In genomic region chr11:5533108-5533507, GRCm38 (mm10) we compare ENCODE assay signal across 16 mouse cellular contexts. TPM values are rescaled to one million over a fixed set of nuclear protein-coding genes. Genes with fewer than 3 reads are reported as not detected.
DNase-seq lines count a peak whose midpoint lies in the region; ATAC-seq and TF ChIP-seq lines count a peak whose summit lies in the region.
"Had no signal": no experiment of that assay in that cellular context is flagged by ENCODE, and none has a peak within 500 bp of the region (broad histone marks: within the 10 kb centered on the region; RNA-seq: fewer than 3 reads in every experiment).

No protein-coding gene starts in this region.

- no peak overlapping the region for H3K9ac ChIP-seq in lung, postnatal 0 days (replicated peaks; ENCODE audit: low read depth)
- H3K9ac ChIP-seq in liver, embryonic 12.5 days: no peak overlapping the region
- H3K9ac ChIP-seq in forebrain, embryonic 13.5 days: no peak overlapping the region
- H3K9ac ChIP-seq: embryonic facial prominence, embryonic 12.5 days; hindbrain, embryonic 12.5 days; limb, embryonic 12.5 days had no signal

- peak; percentile 93 for DNase-seq in heart, adult 11 months
- DNase-seq in heart, postnatal 25 days (ENCODE audit: low spot score): no peak
- DNase-seq in lung, postnatal 0 days (ENCODE audit: low spot score): peak; percentile 44
- DNase-seq in lung, postnatal 4 days: no peak
- DNase-seq in yolk sac, embryonic 10.5 days (ENCODE audit: low spot score): peak; percentile 77
- no peak for DNase-seq in left cerebral cortex, postnatal 14 days (ENCODE audit: low spot score in 2 of 2)
- DNase-seq: cerebellum, adult 9-10 months; gastrocnemius, postnatal 14 days; layer of hippocampus, adult 9-11 months had no signal

- TF ChIP-seq EP300 in lung, postnatal 0 days (IDR thresholded peaks at IDR 0.05): 0 out of 2 replicates have a peak, but pooled peaks have one; percentile 15

- H3K36me3 ChIP-seq in lung, postnatal 0 days (ENCODE audit: insufficient read depth, low read length): peaks cover 24% of the 10 kb centered on the region
- peaks cover 86% of the 10 kb centered on the region for H3K36me3 ChIP-seq in liver, embryonic 12.5 days
- H3K36me3 ChIP-seq in forebrain, embryonic 13.5 days (ENCODE audit: poor library complexity, severe bottlenecking): peaks cover 67% of the 10 kb centered on the region

- no peak overlapping the region for H3K4me2 ChIP-seq in lung, postnatal 0 days (replicated peaks; ENCODE audit: low read depth, low read length)
- no peak overlapping the region for H3K4me2 ChIP-seq in liver, embryonic 12.5 days
- no peak overlapping the region for H3K4me2 ChIP-seq in forebrain, embryonic 13.5 days
- H3K4me2 ChIP-seq: embryonic facial prominence, embryonic 12.5 days; hindbrain, embryonic 12.5 days; limb, embryonic 12.5 days; midbrain, embryonic 11.5 days had no signal

- H3K4me1 ChIP-seq in lung, postnatal 0 days (ENCODE audit: insufficient read depth, low read depth, low read length): 0 out of 2 replicates have a peak, but pooled peaks cover 4% of the 10 kb centered on the region
- peaks cover 19% of the 10 kb centered on the region for H3K4me1 ChIP-seq in liver, embryonic 12.5 days
- no peaks in the 10 kb centered on the region for H3K4me1 ChIP-seq in forebrain, embryonic 13.5 days
- H3K4me1 ChIP-seq: hindbrain, embryonic 12.5 days had no signal

- ATAC-seq in lung, postnatal 0 days: peak; percentile 73
- ATAC-seq in liver, embryonic 12.5 days: peak; percentile 35; the same call in 1 of the 2 replicates
- no peak for ATAC-seq in forebrain, embryonic 13.5 days

- H3K27me3 ChIP-seq in lung, postnatal 0 days (replicated peaks; ENCODE audit: insufficient read depth, low read length): no peaks in the 10 kb centered on the region
- no peaks in the 10 kb centered on the region for H3K27me3 ChIP-seq in liver, embryonic 12.5 days (replicated peaks)
- no peaks in the 10 kb centered on the region for H3K27me3 ChIP-seq in forebrain, embryonic 13.5 days
- H3K27me3 ChIP-seq: embryonic facial prominence, embryonic 12.5 days; hindbrain, embryonic 12.5 days; limb, embryonic 12.5 days had no signal

- intact Hi-C loops in heart, postnatal 25 days (cut with DNase I): no loop called here
- intact Hi-C loops in left cerebral cortex, postnatal 14 days (cut with DNase I): no loop called here

- no peak overlapping the region for H3K27ac ChIP-seq in lung, postnatal 0 days (ENCODE audit: low read length)
- no peak overlapping the region for H3K27ac ChIP-seq in liver, embryonic 12.5 days
- H3K27ac ChIP-seq in forebrain, embryonic 13.5 days: no peak overlapping the region
- H3K27ac ChIP-seq: embryonic facial prominence, embryonic 12.5 days; hindbrain, embryonic 12.5 days; limb, embryonic 12.5 days had no signal

- H3K4me3 ChIP-seq in lung, postnatal 0 days (ENCODE audit: low read depth, low read length): no peak overlapping the region
- no peak overlapping the region for H3K4me3 ChIP-seq in liver, embryonic 12.5 days
- H3K4me3 ChIP-seq in forebrain, embryonic 13.5 days: no peak overlapping the region
- H3K4me3 ChIP-seq: embryonic facial prominence, embryonic 12.5 days; hindbrain, embryonic 12.5 days; limb, embryonic 12.5 days had no signal

- H3K9me3 ChIP-seq in lung, postnatal 0 days (ENCODE audit: low read length): no peaks in the 10 kb centered on the region
- no peaks in the 10 kb centered on the region for H3K9me3 ChIP-seq in liver, embryonic 12.5 days (replicated peaks)
- H3K9me3 ChIP-seq in forebrain, embryonic 13.5 days (replicated peaks): no peaks in the 10 kb centered on the region
- H3K9me3 ChIP-seq: embryonic facial prominence, embryonic 12.5 days; hindbrain, embryonic 12.5 days; limb, embryonic 12.5 days had no signal

- 33% methylated on average over 5 of the region's 5 CpGs for WGBS in lung, postnatal 0 days
- 90% methylated on average over 5 of the region's 5 CpGs for WGBS in liver, embryonic 12.5 days (ENCODE audit: insufficient replicate concordance)
- 87% methylated on average over 5 of the region's 5 CpGs for WGBS in forebrain, embryonic 13.5 days

- TF ChIP-seq CTCF in lung, postnatal 0 days (IDR thresholded peaks at IDR 0.05): peak; percentile 35

RNA-seq across cellular contexts. Expression of gene Ccdc117, which starts 8.9 kb away (rescaled TPM):
- total RNA-seq in heart, postnatal 25 days (2021): 10 to 100 TPM; 17.9 to 23.5 TPM
- polyA plus RNA-seq in lung, postnatal 0 days (2015; fragmentation: Nextera tagmentation; extraction: Ambion mirVana): 13.4 and 13.9 TPM in 2 replicates
- 17.3 and 19.1 TPM in 2 replicates for polyA plus RNA-seq in liver, embryonic 12.5 days (2016; fragmentation: Nextera tagmentation; extraction: Ambion mirVana)
- polyA plus RNA-seq in forebrain, embryonic 13.5 days (2015; fragmentation: Nextera tagmentation; extraction: Ambion mirVana): 15.1 and 15.4 TPM in 2 replicates
- total RNA-seq in left cerebral cortex, postnatal 14 days (2021): 10 to 100 TPM; 10.8 to 11.7 TPM

RNA-seq across cellular contexts. Expression of gene Xbp1, which starts 12.6 kb away (rescaled TPM):
- total RNA-seq in heart, postnatal 25 days (2021): 10 to 100 TPM; 68.7 to 74.8 TPM
- polyA plus RNA-seq in lung, postnatal 0 days (2015; fragmentation: Nextera tagmentation; extraction: Ambion mirVana): 211 and 242 TPM in 2 replicates
- polyA plus RNA-seq in liver, embryonic 12.5 days (2016; fragmentation: Nextera tagmentation; extraction: Ambion mirVana): 108 and 112 TPM in 2 replicates
- 90.6 and 95.2 TPM in 2 replicates for polyA plus RNA-seq in forebrain, embryonic 13.5 days (2015; fragmentation: Nextera tagmentation; extraction: Ambion mirVana)
- total RNA-seq in left cerebral cortex, postnatal 14 days (2021): 10 to 100 TPM; 79.2 to 97.0 TPM

RNA-seq across cellular contexts. Expression of gene Ankrd36, which starts 36.4 kb away (rescaled TPM):
- total RNA-seq in heart, postnatal 25 days (2021): not detected
- 0.15 TPM in 1 of 2 replicates, not detected in the other for polyA plus RNA-seq in lung, postnatal 0 days (2015; fragmentation: Nextera tagmentation; extraction: Ambion mirVana)
- 0.67 and 0.80 TPM in 2 replicates for polyA plus RNA-seq in liver, embryonic 12.5 days (2016; fragmentation: Nextera tagmentation; extraction: Ambion mirVana)
- not detected in 2 replicates for polyA plus RNA-seq in forebrain, embryonic 13.5 days (2015; fragmentation: Nextera tagmentation; extraction: Ambion mirVana)
- not detected for total RNA-seq in left cerebral cortex, postnatal 14 days (2021)
- total RNA-seq: gastrocnemius, postnatal 14 days had no signal
- polyA plus RNA-seq: forebrain, embryonic 11.5 days; limb, embryonic 12.5 days; midbrain, embryonic 11.5 days had no signal

Comparison
In these comparisons a context has a peak if more than half of its experiments do, and no peak if none do; other contexts are left out.
1. DNase-seq: peak in heart, adult 11 months (single experiment), lung, postnatal 0 days (single experiment) and yolk sac, embryonic 10.5 days (single experiment); none in heart, postnatal 25 days (single experiment), lung, postnatal 4 days (0 of 2) and left cerebral cortex, postnatal 14 days (0 of 2).